Mouse (Mus musculus) olfactory bulb, adult 2 months (tissue): Measurements from ENCODE around the gene Eif2ak3.

ENCODE experiments used
- CTCF ChIP-seq: fragments of 200-500 bp; IDR thresholded peaks from 2 replicates; pipeline ENCODE4 v1.5.1; 2012; ENCODE audit warnings: low read depth, mild to moderate bottlenecking, low read length, moderate library complexity; ENCODE audit not compliant: insufficient read depth
- POLR2A ChIP-seq: fragments of 200-500 bp; IDR thresholded peaks from 2 replicates; pipeline ENCODE4 v1.6.1; 2012; ENCODE audit warnings: mild to moderate bottlenecking, low read depth, low read length, moderate library complexity; ENCODE audit not compliant: insufficient read depth

DNA sequence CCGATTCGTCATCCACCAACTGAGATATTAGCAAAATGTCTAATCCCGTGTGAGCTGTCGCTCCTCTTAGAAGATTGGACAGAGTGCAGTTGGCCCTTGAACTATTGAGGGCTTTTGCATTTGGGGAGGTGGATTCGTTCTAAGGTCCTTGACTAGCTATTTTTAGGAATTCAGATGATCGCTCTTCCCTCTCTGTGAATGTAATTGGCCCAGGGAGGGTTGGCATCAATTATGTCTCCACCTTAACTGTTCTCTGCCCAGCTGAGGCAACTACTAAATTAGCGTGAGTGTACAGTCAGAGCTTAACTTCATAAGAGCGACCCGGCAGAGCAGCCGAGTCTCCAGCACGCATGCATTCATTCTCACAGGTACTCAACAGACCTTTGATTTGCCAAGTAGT lies 43.7 kb downstream of the Eif2ak3 start:
- TF ChIP-seq CTCF (no peak), POLR2A (no peak)
